Mouse (Mus musculus): ENCODE data around the gene Man1a. TPM values are rescaled to one million over a fixed set of nuclear protein-coding genes. Genes with fewer than 3 reads are reported as not detected.

The Man1a gene
- total RNA-seq (2017), result 271 and 280 TPM in 2 replicates

- no peak for ATAC-seq (ENCODE audit: extremely low read depth, insufficient number of reproducible peaks, low FRiP score, poor library complexity, severe bottlenecking)
Measured at GRCm38 (mm10) chr10:54076420-54076819, at the start of gene Man1a. TSS of gene Man1a (minus strand) at chr10:54076609.

GRCm38 (mm10) chr10:54121816-54122215, 45.4 kb upstream of the Man1a start:
- no peak for ATAC-seq (ENCODE audit: extremely low read depth, insufficient number of reproducible peaks, low FRiP score, poor library complexity, severe bottlenecking)

DNA sequence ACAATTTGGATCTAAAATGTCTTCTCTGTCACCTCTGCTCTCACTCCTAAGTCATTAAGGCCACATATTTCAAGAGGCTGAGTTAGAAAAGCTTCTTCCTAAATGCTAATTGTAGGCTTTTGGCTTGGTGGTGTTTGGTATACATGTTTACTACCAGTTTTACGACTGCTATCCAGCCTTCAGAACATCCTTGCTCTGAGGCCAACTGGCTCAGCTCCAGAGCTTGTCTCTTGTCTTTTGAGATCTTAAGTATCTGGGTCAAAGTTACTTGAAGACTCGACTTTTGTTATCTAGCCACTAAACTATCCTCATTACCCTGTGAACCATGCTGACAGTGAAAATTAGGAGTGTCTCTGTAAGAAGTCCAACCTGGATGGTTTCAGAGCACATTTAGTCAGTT, 44.0 kb upstream of the Man1a start:
- no peak for ATAC-seq (ENCODE audit: extremely low read depth, insufficient number of reproducible peaks, low FRiP score, poor library complexity, severe bottlenecking)

GRCm38 (mm10) chr10:54119303-54119702, 42.9 kb upstream of the Man1a start:
- ATAC-seq (ENCODE audit: extremely low read depth, insufficient number of reproducible peaks, low FRiP score, poor library complexity, severe bottlenecking), result peak; percentile 81

- ATAC-seq (ENCODE audit: extremely low read depth, insufficient number of reproducible peaks, low FRiP score, poor library complexity, severe bottlenecking), result no peak
Measured at GRCm38 (mm10) chr10:54118223-54118912, 42.0 kb upstream of the Man1a start.

GRCm38 (mm10) chr10:54117763-54118162, 41.4 kb upstream of the Man1a start:
- peak; percentile 88 for ATAC-seq (ENCODE audit: extremely low read depth, insufficient number of reproducible peaks, low FRiP score, poor library complexity, severe bottlenecking)

- no peak for ATAC-seq (ENCODE audit: extremely low read depth, insufficient number of reproducible peaks, low FRiP score, poor library complexity, severe bottlenecking)
Measured at GRCm38 (mm10) chr10:54103671-54104070, 27.3 kb upstream of the Man1a start.

GRCm38 (mm10) chr10:54092081-54092480, 15.7 kb upstream of the Man1a start:
- ATAC-seq (ENCODE audit: extremely low read depth, insufficient number of reproducible peaks, low FRiP score, poor library complexity, severe bottlenecking), result no peak

DNA sequence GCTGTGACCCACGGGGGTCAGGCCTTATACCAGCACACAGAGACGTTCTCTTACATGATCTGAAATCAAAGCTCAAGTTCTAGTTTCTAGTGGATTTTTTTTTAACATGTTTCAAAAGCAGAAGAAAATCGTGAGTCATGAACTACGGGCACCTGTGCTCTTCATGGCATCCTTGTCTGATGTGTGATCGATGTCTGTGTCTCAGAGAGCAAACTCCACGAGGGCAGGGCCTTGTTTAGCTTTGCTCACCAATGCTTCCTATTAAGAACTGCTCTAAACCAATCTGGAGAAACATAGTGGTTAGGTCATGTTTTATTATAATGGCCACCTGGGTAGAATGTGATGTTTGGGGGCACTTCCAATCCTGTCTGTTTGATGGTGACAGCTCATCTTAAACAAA, 13.5 kb upstream of the Man1a start:
- ATAC-seq (ENCODE audit: extremely low read depth, insufficient number of reproducible peaks, low FRiP score, poor library complexity, severe bottlenecking), result no peak

DNA sequence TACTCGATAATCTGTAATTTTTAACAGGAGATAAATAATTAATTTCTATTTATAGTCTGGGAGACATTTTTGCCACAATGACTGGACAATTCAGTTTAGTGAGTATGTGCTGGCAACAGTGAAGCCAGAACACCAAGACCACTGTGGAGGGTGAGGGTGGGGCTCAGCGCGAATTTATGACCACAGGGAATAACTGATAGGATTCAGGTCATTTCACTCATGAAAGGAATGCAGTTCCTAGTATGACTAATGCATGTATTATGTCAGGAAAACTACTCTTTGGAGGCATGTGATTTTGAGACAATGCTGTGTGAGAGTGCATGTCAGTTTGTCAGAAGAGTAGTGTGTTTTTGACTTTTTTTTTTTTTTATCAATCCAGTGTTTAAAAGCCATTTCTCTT, 10.9 kb upstream of the Man1a start:
- ATAC-seq (ENCODE audit: extremely low read depth, insufficient number of reproducible peaks, low FRiP score, poor library complexity, severe bottlenecking), result no peak

DNA sequence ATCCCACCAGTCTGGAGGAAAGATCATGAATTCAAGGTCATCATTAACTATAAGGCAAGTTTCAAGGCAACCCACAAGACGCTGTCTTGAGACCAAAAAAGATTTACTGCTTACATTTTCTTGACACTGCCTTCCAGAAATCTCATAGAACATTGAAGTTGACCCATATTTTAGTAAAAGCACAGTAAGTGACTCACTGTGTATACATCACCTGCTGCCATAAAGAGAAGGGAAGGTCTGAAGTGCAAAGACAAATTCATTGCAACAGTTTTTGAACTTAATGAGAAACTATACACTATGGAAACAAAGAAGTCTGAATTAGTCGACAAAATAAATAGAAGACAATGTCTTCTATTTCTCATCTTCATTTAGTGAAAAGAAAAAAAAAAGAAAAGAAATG, 8.7 kb upstream of the Man1a start:
- ATAC-seq (ENCODE audit: extremely low read depth, insufficient number of reproducible peaks, low FRiP score, poor library complexity, severe bottlenecking), result no peak

DNA sequence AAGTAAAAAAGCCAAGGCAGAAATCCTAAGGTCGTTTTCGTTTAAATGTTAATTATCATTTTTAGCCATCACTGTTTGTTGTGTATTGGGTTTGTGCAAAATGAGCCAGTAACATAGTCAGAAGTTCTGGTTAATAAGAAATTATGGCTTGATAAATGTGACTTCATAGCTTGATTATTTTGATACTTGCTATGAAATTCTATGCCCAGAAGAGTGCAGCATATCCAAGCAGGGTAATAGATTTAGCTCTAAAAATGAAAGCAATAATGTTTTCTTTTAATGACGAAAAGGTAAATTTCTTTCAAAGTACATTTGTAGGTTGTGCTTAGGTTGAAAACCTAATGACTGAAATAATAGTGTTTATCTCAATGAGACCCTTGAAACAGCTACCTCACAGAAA, 596 bp upstream of the Man1a start:
- no peak for ATAC-seq (ENCODE audit: extremely low read depth, insufficient number of reproducible peaks, low FRiP score, poor library complexity, severe bottlenecking)

DNA sequence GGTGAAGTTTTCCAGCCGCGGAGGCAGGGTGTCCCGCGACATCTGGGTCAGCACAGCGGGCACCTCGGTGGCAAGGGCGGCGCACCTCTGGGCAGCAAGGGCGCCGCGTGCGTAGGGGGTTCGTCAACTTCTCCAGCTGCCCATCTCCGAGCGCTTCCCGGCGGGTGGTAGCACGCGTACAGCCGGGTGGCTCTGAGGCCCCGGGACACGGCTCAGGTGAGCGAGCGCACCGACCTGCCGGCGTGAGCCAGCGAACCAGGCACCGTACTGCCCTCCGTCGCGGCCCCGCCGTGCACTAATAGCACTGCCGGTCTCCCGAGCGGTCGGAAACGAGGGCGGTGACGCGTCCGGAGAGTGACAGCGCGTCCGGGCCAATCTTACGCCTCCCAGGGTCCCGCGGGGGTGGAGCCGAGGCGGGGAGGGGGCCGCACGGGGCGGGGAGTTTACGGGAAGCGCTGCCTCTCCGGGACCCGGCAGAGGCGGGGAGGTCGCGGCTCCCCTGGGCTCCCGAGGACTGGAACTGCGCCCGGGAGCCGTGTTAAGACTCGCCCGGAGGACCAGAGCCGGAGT, 883 bp downstream of the Man1a start:
- ATAC-seq (ENCODE audit: extremely low read depth, insufficient number of reproducible peaks, low FRiP score, poor library complexity, severe bottlenecking), result peak; percentile 89

- no peak for ATAC-seq (ENCODE audit: extremely low read depth, insufficient number of reproducible peaks, low FRiP score, poor library complexity, severe bottlenecking)
Measured at GRCm38 (mm10) chr10:54074609-54075421, 1.6 kb downstream of the Man1a start.

DNA sequence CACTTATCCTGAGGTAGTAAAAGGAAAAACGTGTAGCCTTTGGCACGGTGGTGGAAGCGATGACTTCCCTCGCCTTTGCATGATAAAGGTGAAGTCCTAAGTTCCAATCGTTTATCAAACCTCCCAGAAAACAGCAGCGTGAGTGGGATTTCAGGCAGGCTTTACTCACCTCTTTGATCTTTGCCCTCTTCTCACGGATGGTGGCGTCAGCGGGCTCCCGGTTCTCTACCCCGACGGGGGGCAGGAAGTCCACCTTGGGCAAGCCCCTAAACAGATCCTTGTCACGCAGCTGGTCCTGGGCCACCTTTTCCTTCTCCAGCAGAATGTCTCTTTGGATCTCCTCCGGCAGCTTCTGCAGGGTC, 2.2 kb downstream of the Man1a start:
- no peak for ATAC-seq (ENCODE audit: extremely low read depth, insufficient number of reproducible peaks, low FRiP score, poor library complexity, severe bottlenecking)

DNA sequence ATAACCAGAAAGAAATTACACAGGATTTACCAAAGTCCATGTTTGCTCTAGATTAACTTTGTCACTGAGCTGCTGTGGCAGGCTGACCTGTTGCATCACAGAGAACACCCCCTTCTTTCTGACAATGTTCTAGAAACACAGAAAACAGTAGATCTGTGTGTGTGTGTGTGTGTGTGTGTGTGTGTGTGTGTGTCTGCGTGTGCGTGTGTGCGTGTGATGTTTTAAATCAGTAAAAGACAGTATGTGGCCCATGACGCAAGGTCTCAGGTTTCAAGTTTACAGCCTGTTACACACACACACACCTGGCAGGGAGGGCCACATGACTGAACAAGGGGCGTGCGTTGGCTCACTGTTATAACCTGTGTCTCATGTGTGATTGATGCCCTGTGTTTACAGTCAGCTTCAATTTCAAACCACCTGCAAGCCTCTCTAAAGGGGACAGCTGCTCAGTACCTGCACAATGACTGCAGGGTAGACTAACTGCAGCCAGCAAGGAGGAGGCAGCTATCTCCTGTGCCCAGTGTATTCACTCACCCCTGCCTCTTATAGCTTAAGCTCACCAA, 2.7 kb downstream of the Man1a start:
- peak; percentile 30; the same call in 1 of the 2 replicates for ATAC-seq (ENCODE audit: extremely low read depth, insufficient number of reproducible peaks, low FRiP score, poor library complexity, severe bottlenecking)

- ATAC-seq (ENCODE audit: extremely low read depth, insufficient number of reproducible peaks, low FRiP score, poor library complexity, severe bottlenecking), result no peak
Measured at GRCm38 (mm10) chr10:54072336-54072735, 4.1 kb downstream of the Man1a start.

- ATAC-seq (ENCODE audit: extremely low read depth, insufficient number of reproducible peaks, low FRiP score, poor library complexity, severe bottlenecking), result no peak
Measured at GRCm38 (mm10) chr10:54070496-54070895, 5.9 kb downstream of the Man1a start.

DNA sequence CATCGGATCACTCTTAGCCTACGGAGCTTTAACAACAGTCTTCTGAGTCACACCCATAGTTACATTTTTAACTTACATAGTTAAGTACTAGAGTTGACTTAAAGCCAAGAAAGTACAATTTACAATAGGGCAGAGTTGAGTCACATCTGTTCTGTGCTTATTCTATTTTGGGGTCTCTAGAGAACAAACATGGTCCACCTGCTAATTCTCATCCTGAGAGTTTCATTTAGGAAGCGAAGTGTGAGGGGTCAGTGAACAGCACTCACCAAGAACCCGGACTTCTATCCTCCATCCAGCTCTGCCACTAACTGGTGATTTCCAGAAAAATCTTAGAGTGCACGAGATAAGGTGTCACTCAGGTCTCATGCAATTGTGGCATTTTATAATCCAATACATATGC, 7.0 kb downstream of the Man1a start:
- ATAC-seq (ENCODE audit: extremely low read depth, insufficient number of reproducible peaks, low FRiP score, poor library complexity, severe bottlenecking), result no peak

DNA sequence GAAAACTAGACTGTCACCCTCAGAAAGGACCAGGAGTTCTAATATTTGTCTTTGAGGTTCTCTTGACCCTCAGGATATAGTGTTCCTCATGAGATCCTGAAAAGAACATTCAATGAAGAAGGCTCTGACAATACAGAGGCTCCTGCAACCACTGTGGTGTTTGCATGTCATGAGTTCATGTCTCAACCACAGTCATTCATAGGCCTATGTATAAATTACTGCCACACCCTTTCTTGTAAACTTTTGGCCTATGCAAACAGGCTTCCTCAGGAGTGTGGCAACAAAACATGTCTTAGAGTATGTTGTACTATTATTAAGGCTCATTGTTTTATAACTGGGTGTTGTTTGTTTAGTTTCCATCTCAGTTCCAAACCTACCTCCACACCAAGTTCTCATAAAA, 9.7 kb downstream of the Man1a start:
- 0 out of 2 replicates have a peak, but pooled peaks have one; percentile 19 for ATAC-seq (ENCODE audit: extremely low read depth, insufficient number of reproducible peaks, low FRiP score, poor library complexity, severe bottlenecking)

Measured in neutrophil, adult 5-6 weeks (primary cell).